Mouse (Mus musculus): ENCODE measurements at regions not wholly inside any gene's neighbourhood (a gene's known extent, or its start where the extent isn't known, plus 50 kb on each side); places are given as distances from the start of the nearest gene placed in this dataset.

- no peak for TF ChIP-seq CTCF (IDR thresholded peaks at IDR 0.05)
- no peak for TF ChIP-seq EP300 (IDR thresholded peaks at IDR 0.05)
Observed at GRCm38 (mm10) chr19:18189102-18189742, 351.8 kb upstream of the Pcsk5 start.

Measured in lung, postnatal 0 days (tissue).